Mouse (Mus musculus): Measurements from ENCODE around the gene Naa38. TPM values are rescaled to one million over a fixed set of nuclear protein-coding genes. Genes with fewer than 3 reads are reported as not detected.

Gene Naa38
- 7.9 TPM for polyA plus RNA-seq (2014; fragmentation: Illumina TruSeq; extraction: RNeasy Lipid Tissue Mini Kit (QIAGEN cat#74804); ENCODE audit: low read depth, low replicate concordance)

GRCm38 (mm10) chr11:69395235-69395633 is at the start of gene Naa38, which contains the start of gene Cyb5d1:
TSS of gene Naa38 (plus strand) at chr11:69395487.
TSS of gene Cyb5d1 (minus strand) at chr11:69395631.

GRCm38 (mm10) chr11:69369215-69369989 is 25.9 kb upstream of the Naa38 start, which contains the start of gene Chd3:
TSS of gene Chd3 (minus strand) at chr11:69369406.

GRCm38 (mm10) chr11:69398059-69398458 is 2.8 kb downstream of the Naa38 start, which contains the start of gene Tmem88:
TSS of gene Tmem88 (minus strand) at chr11:69398234.

GRCm38 (mm10) chr11:69413221-69414181 is 18.2 kb downstream of the Naa38 start, which contains the start of gene Kdm6b:
TSS of gene Kdm6b (minus strand) at chr11:69413675.

Other genes with a start within 250 kb of the Naa38 start
- gene Alox12b, start 238.5 kb upstream of the Naa38 start, polyA plus RNA-seq (2014; fragmentation: Illumina TruSeq; extraction: RNeasy Lipid Tissue Mini Kit (QIAGEN cat#74804); ENCODE audit: low read depth, low replicate concordance), result not detected
- gene Alox8, start 197.6 kb upstream of the Naa38 start, polyA plus RNA-seq (2014; fragmentation: Illumina TruSeq; extraction: RNeasy Lipid Tissue Mini Kit (QIAGEN cat#74804); ENCODE audit: low read depth, low replicate concordance), result not detected
- not detected for gene Gucy2e, start 158.5 kb upstream of the Naa38 start, polyA plus RNA-seq (2014; fragmentation: Illumina TruSeq; extraction: RNeasy Lipid Tissue Mini Kit (QIAGEN cat#74804); ENCODE audit: low read depth, low replicate concordance)
- 1.8 TPM for gene Cntrob, start 71.7 kb upstream of the Naa38 start, polyA plus RNA-seq (2014; fragmentation: Illumina TruSeq; extraction: RNeasy Lipid Tissue Mini Kit (QIAGEN cat#74804); ENCODE audit: low read depth, low replicate concordance)
- gene Trappc1, start 71.5 kb upstream of the Naa38 start, polyA plus RNA-seq (2014; fragmentation: Illumina TruSeq; extraction: RNeasy Lipid Tissue Mini Kit (QIAGEN cat#74804); ENCODE audit: low read depth, low replicate concordance), result 58.0 TPM
- 14.0 TPM for gene Kcnab3, start 69.2 kb upstream of the Naa38 start, polyA plus RNA-seq (2014; fragmentation: Illumina TruSeq; extraction: RNeasy Lipid Tissue Mini Kit (QIAGEN cat#74804); ENCODE audit: low read depth, low replicate concordance)
- gene Rnf227, start 55.0 kb upstream of the Naa38 start, polyA plus RNA-seq (2014; fragmentation: Illumina TruSeq; extraction: RNeasy Lipid Tissue Mini Kit (QIAGEN cat#74804); ENCODE audit: low read depth, low replicate concordance), result 15.8 TPM
- gene Chd3, start 26.1 kb upstream of the Naa38 start, polyA plus RNA-seq (2014; fragmentation: Illumina TruSeq; extraction: RNeasy Lipid Tissue Mini Kit (QIAGEN cat#74804); ENCODE audit: low read depth, low replicate concordance), result 10.1 TPM
- gene Cyb5d1, start 144 bp downstream of the Naa38 start, polyA plus RNA-seq (2014; fragmentation: Illumina TruSeq; extraction: RNeasy Lipid Tissue Mini Kit (QIAGEN cat#74804); ENCODE audit: low read depth, low replicate concordance), result 62.7 TPM
- gene Tmem88, start 2.7 kb downstream of the Naa38 start, polyA plus RNA-seq (2014; fragmentation: Illumina TruSeq; extraction: RNeasy Lipid Tissue Mini Kit (QIAGEN cat#74804); ENCODE audit: low read depth, low replicate concordance), result 1.5 TPM
- gene Kdm6b, start 18.2 kb downstream of the Naa38 start, polyA plus RNA-seq (2014; fragmentation: Illumina TruSeq; extraction: RNeasy Lipid Tissue Mini Kit (QIAGEN cat#74804); ENCODE audit: low read depth, low replicate concordance), result 3.8 TPM
- not detected for gene Dnah2, start 153.6 kb downstream of the Naa38 start, polyA plus RNA-seq (2014; fragmentation: Illumina TruSeq; extraction: RNeasy Lipid Tissue Mini Kit (QIAGEN cat#74804); ENCODE audit: low read depth, low replicate concordance)
- gene Efnb3, start 164.7 kb downstream of the Naa38 start, polyA plus RNA-seq (2014; fragmentation: Illumina TruSeq; extraction: RNeasy Lipid Tissue Mini Kit (QIAGEN cat#74804); ENCODE audit: low read depth, low replicate concordance), result 0.29 TPM
- 1.6 TPM for gene Wrap53, start 184.8 kb downstream of the Naa38 start, polyA plus RNA-seq (2014; fragmentation: Illumina TruSeq; extraction: RNeasy Lipid Tissue Mini Kit (QIAGEN cat#74804); ENCODE audit: low read depth, low replicate concordance)
- gene Trp53, start 184.9 kb downstream of the Naa38 start, polyA plus RNA-seq (2014; fragmentation: Illumina TruSeq; extraction: RNeasy Lipid Tissue Mini Kit (QIAGEN cat#74804); ENCODE audit: low read depth, low replicate concordance), result 8.5 TPM
- 31.6 TPM for gene Atp1b2, start 210.5 kb downstream of the Naa38 start, polyA plus RNA-seq (2014; fragmentation: Illumina TruSeq; extraction: RNeasy Lipid Tissue Mini Kit (QIAGEN cat#74804); ENCODE audit: low read depth, low replicate concordance)
- not detected for gene Shbg, start 222.4 kb downstream of the Naa38 start, polyA plus RNA-seq (2014; fragmentation: Illumina TruSeq; extraction: RNeasy Lipid Tissue Mini Kit (QIAGEN cat#74804); ENCODE audit: low read depth, low replicate concordance)
- 2.8 TPM for gene Sat2, start 226.5 kb downstream of the Naa38 start, polyA plus RNA-seq (2014; fragmentation: Illumina TruSeq; extraction: RNeasy Lipid Tissue Mini Kit (QIAGEN cat#74804); ENCODE audit: low read depth, low replicate concordance)
- 14.5 TPM for gene Fxr2, start 237.5 kb downstream of the Naa38 start, polyA plus RNA-seq (2014; fragmentation: Illumina TruSeq; extraction: RNeasy Lipid Tissue Mini Kit (QIAGEN cat#74804); ENCODE audit: low read depth, low replicate concordance)

Data from adrenal gland, adult 10 weeks (tissue).